Mouse (Mus musculus): ENCODE data around the gene Jmjd8. TPM values are rescaled to one million over a fixed set of nuclear protein-coding genes. Genes with fewer than 3 reads are reported as not detected.

The Jmjd8 gene
- polyA plus RNA-seq, 1 experiment, result 15.5 TPM

- Histone ChIP-seq H3K36me3 (ENCODE audit: control insufficient read depth, insufficient read depth) (no peaks in the 10 kb centered on the region), H3K4me3 (no peak overlapping the region), H3K27me3 (ENCODE audit: control insufficient read depth, insufficient read depth, insufficient read length) (no peaks in the 10 kb centered on the region), H3K4me2 (ENCODE audit: low read depth) (no peak overlapping the region), H3K79me2 (ENCODE audit: control insufficient read depth, insufficient read depth) (peaks cover 4% of the 10 kb centered on the region), H3ac (ENCODE audit: control insufficient read depth, insufficient read length) (no peak overlapping the region)
- TF ChIP-seq CEBPB (IDR thresholded peaks at IDR 0.05; ENCODE audit: insufficient read depth, poor library complexity, severe bottlenecking), result no peak
Measured at GRCm38 (mm10) chr17:25877025-25877424, 48.4 kb downstream of the Jmjd8 start.

DNA sequence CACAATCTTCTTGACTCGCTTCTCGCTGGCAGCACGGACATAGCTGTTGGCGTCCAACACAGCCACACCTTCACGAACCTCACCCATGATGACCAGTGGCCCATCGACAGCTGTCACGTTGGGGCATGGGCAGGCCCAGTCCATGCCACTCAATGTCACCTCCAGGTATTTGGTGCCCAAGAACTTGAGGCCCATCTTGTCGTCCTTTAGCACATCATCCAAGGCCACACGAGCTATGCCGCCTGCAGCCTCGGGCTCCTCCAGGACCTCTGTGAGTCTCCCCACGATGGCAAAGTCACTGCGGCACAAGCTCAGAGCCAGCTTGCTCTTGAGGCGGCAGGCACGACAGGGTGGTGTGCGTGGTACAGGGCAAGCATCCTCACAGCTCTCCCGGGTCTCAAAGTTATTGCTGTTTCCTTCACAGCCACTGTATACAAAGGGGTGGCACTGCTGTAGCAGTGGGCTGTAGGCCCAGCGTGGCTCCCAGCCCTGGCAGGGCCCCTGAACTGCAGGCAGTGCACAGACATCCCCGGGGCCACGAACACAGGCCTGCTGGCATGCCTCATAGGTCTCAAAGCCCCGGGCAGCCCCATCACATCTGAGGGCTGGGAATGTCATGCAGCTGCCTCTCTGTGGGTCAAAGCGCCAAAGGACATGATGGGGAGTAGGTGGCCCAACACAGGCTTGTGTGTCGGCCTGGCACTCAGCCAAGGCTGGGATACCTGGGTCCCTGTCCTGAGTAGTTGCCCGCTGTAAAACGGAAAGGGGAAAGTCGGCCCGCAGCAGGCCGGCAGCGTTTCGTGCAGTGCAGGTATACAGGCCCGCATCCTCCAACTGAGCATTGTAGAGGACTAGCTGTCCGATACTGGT is 49.3 kb downstream of the Jmjd8 start:
- H3K79me2 ChIP-seq (ENCODE audit: control insufficient read depth, insufficient read depth), result peaks cover 4% of the 10 kb centered on the region
- H3K27me3 ChIP-seq (ENCODE audit: control insufficient read depth, insufficient read depth, insufficient read length), result no peaks in the 10 kb centered on the region
- H3K36me3 ChIP-seq (ENCODE audit: control insufficient read depth, insufficient read depth), result no peaks in the 10 kb centered on the region
- H3K4me3 ChIP-seq, result no peak overlapping the region
- no peak overlapping the region for H3K4me2 ChIP-seq (ENCODE audit: low read depth)
- TF ChIP-seq CEBPB (IDR thresholded peaks at IDR 0.05; ENCODE audit: insufficient read depth, poor library complexity, severe bottlenecking), result no peak
- no peak for TF ChIP-seq MYOD1 (IDR thresholded peaks at IDR 0.05; ENCODE audit: control insufficient read depth in 1 of 3, insufficient read length in 2 of 3, low read depth in 2 of 3)
- TF ChIP-seq USF1 (IDR thresholded peaks at IDR 0.05; ENCODE audit: low read depth), result no peak
- TF ChIP-seq REST (IDR thresholded peaks at IDR 0.05; ENCODE audit: insufficient read depth, insufficient read length), result no peak
- TF ChIP-seq MAX (IDR thresholded peaks at IDR 0.05; ENCODE audit: low read depth), result no peak
- TF ChIP-seq TCF12 (IDR thresholded peaks at IDR 0.05; ENCODE audit: insufficient read depth, poor library complexity, severe bottlenecking), result no peak
- TF ChIP-seq POLR2AphosphoS2 (IDR thresholded peaks at IDR 0.05; ENCODE audit: insufficient read length, low read depth), result no peak
- no peak for TF ChIP-seq SRF (IDR thresholded peaks at IDR 0.05; ENCODE audit: control insufficient read depth, insufficient read length, low read depth)
- no peak for TF ChIP-seq POLR2A (IDR thresholded peaks at IDR 0.05; ENCODE audit: insufficient read length, low read depth)
- TF ChIP-seq E2F4 (IDR thresholded peaks at IDR 0.05; ENCODE audit: insufficient read depth), result no peak
- TF ChIP-seq MYOG (IDR thresholded peaks at IDR 0.05; ENCODE audit: control insufficient read depth in 1 of 3, insufficient read depth in 1 of 3, insufficient read length in 2 of 3, low read depth in 2 of 3), result no peak
- TF ChIP-seq TCF3 (IDR thresholded peaks at IDR 0.05; ENCODE audit: insufficient read length, low read depth), result no peak
- no peak overlapping the region for H3ac ChIP-seq (ENCODE audit: control insufficient read depth, insufficient read length)

GRCm38 (mm10) chr17:25878611-25879180 is 50.0 kb downstream of the Jmjd8 start:
- Histone ChIP-seq H3K27me3 (ENCODE audit: control insufficient read depth, insufficient read depth, insufficient read length) (no peaks in the 10 kb centered on the region), H3K79me2 (ENCODE audit: control insufficient read depth, insufficient read depth) (peaks cover 4% of the 10 kb centered on the region), H3K36me3 (ENCODE audit: control insufficient read depth, insufficient read depth) (no peaks in the 10 kb centered on the region), H3ac (ENCODE audit: control insufficient read depth, insufficient read length) (no peak overlapping the region), H3K4me2 (ENCODE audit: low read depth) (no peak overlapping the region), H3K4me3 (no peak overlapping the region)
- TF ChIP-seq POLR2AphosphoS2 (IDR thresholded peaks at IDR 0.05; ENCODE audit: insufficient read length, low read depth), result peak; percentile 50
- no peak for TF ChIP-seq MYOD1 (IDR thresholded peaks at IDR 0.05; ENCODE audit: control insufficient read depth in 1 of 3, insufficient read length in 2 of 3, low read depth in 2 of 3)

- Histone ChIP-seq H3K27me3 (ENCODE audit: control insufficient read depth, insufficient read depth, insufficient read length) (no peaks in the 10 kb centered on the region), H3ac (ENCODE audit: control insufficient read depth, insufficient read length) (no peak overlapping the region), H3K36me3 (ENCODE audit: control insufficient read depth, insufficient read depth) (no peaks in the 10 kb centered on the region), H3K4me3 (no peak overlapping the region), H3K79me2 (ENCODE audit: control insufficient read depth, insufficient read depth) (peaks cover 4% of the 10 kb centered on the region), H3K4me2 (ENCODE audit: low read depth) (no peak overlapping the region)
- peak; percentile 2 for TF ChIP-seq POLR2AphosphoS2 (IDR thresholded peaks at IDR 0.05; ENCODE audit: insufficient read length, low read depth)
- TF ChIP-seq REST (IDR thresholded peaks at IDR 0.05; ENCODE audit: insufficient read depth, insufficient read length), result no peak
Measured at GRCm38 (mm10) chr17:25879261-25879660, 50.6 kb downstream of the Jmjd8 start.

DNA sequence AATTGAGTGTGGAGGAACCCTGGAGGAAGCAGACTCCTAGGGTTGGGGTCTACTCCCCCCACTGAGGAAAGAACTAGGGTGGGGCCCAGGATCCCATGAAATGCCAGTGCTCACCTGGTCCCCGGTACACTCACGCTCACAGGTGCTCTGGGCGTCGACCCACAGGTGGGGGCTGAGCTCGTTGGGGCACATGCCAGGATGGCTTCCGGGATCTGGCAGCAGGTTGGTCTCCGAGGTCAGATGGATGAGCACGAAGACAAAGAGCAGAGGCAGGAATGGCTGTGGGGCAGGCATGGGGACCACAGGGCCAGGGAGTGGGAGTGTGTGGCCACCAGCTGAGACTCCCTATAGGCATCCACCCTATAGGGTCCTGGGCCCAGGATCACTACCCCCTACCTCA is 51.1 kb downstream of the Jmjd8 start:
- Histone ChIP-seq H3ac (ENCODE audit: control insufficient read depth, insufficient read length) (no peak overlapping the region), H3K4me2 (ENCODE audit: low read depth) (no peak overlapping the region), H3K36me3 (ENCODE audit: control insufficient read depth, insufficient read depth) (no peaks in the 10 kb centered on the region), H3K4me3 (no peak overlapping the region), H3K27me3 (ENCODE audit: control insufficient read depth, insufficient read depth, insufficient read length) (no peaks in the 10 kb centered on the region), H3K79me2 (ENCODE audit: control insufficient read depth, insufficient read depth) (peaks cover 4% of the 10 kb centered on the region)
- TF ChIP-seq POLR2AphosphoS2 (IDR thresholded peaks at IDR 0.05; ENCODE audit: insufficient read length, low read depth) (peak; percentile 20), TCF12 (IDR thresholded peaks at IDR 0.05; ENCODE audit: insufficient read depth, poor library complexity, severe bottlenecking) (no peak), SRF (IDR thresholded peaks at IDR 0.05; ENCODE audit: control insufficient read depth, insufficient read length, low read depth) (no peak), MYOD1 (IDR thresholded peaks at IDR 0.05; ENCODE audit: control insufficient read depth in 1 of 3, insufficient read length in 2 of 3, low read depth in 2 of 3) (no peak), TCF3 (IDR thresholded peaks at IDR 0.05; ENCODE audit: insufficient read length, low read depth) (no peak), MAX (IDR thresholded peaks at IDR 0.05; ENCODE audit: low read depth) (no peak)

Data from myocyte (in vitro differentiated cells).